Mouse (Mus musculus) embryonic facial prominence, embryonic 12.5 days (tissue): ENCODE data around the gene Cabp5. TPM values are rescaled to one million over a fixed set of nuclear protein-coding genes. Genes with fewer than 3 reads are reported as not detected.
"Not testable (repeated sequence)": the region's sequence is repeated elsewhere in the genome, so short reads cannot be mapped to it uniquely, and the experiment has no call there.

Experiments
- ATAC-seq: fragments of 200-750 bp; cut with Nextera tagmentation; 2 replicates; pipeline ENCODE4 v1.8.0; 2017; ENCODE audit not compliant: insufficient number of reproducible peaks, insufficient read depth, low FRiP score, low TSS enrichment
- H3K27ac ChIP-seq: fragments of 300-500 bp; sonication (generic); 2 replicates; pipeline ENCODE4 v1.5.1; 2016; ENCODE audit warnings: mild to moderate bottlenecking
- H3K27me3 ChIP-seq: fragments of 300-500 bp; sonication (generic); 2 replicates; pipeline ENCODE4 v1.6.1; 2016; ENCODE audit warnings: mild to moderate bottlenecking, moderate library complexity
- H3K36me3 ChIP-seq: fragments of 300-500 bp; sonication (generic); 2 replicates; pipeline ENCODE4 v1.6.1; 2016; ENCODE audit warnings: mild to moderate bottlenecking
- H3K4me1 ChIP-seq: fragments of 300-500 bp; sonication (generic); 2 replicates; pipeline ENCODE4 v1.6.1; 2016
- H3K4me2 ChIP-seq: fragments of 300-500 bp; sonication (generic); replicated peaks from 2 replicates; pipeline ENCODE4 v1.6.1; 2016; ENCODE audit warnings: mild to moderate bottlenecking, moderate library complexity
- H3K4me3 ChIP-seq: fragments of 300-500 bp; sonication (generic); 2 replicates; pipeline ENCODE4 v1.5.1; 2016; ENCODE audit warnings: mild to moderate bottlenecking
- H3K9ac ChIP-seq: fragments of 300-500 bp; sonication (generic); 2 replicates; pipeline ENCODE4 v1.6.1; 2016; ENCODE audit warnings: mild to moderate bottlenecking, moderate library complexity
- H3K9me3 ChIP-seq: fragments of 300-500 bp; sonication (generic); 2 replicates; pipeline ENCODE4 v1.6.1; 2016; ENCODE audit warnings: mild to moderate bottlenecking, moderate library complexity
- WGBS: fragments of 180-500 bp; shearing (Covaris S2); methylation state at CpG from one replicate; pipeline ENCODE4 v1.1.7; 2016; 5-methylcytosine and 5-hydroxymethylcytosine counted together
- polyA plus RNA-seq: library from polyadenylated mRNA; unstranded; fragments of >200 nt; fragmentation: Nextera tagmentation; extraction: Ambion mirVana; gene quantifications from 2 replicates; pipeline ENCODE4 v1.2.1, GENCODE M21; 2016

The Cabp5 gene
- polyA plus RNA-seq: not detected in 2 replicates

GRCm38 (mm10) chr7:13397832-13398231 lies at the start of gene Cabp5:
Cabp5 (plus strand) TSS chr7:13398132.
- WGBS: 81% methylated on average over 1 of the region's 1 CpGs
- ATAC-seq: no peak
- no peak within 1 kb of the TSS for H3K27ac ChIP-seq
- no peaks in the 10 kb centered on the region for H3K9me3 ChIP-seq
- no peaks in the 10 kb centered on the region for H3K36me3 ChIP-seq
- no peak within 1 kb of the TSS for H3K4me3 ChIP-seq
- H3K9ac ChIP-seq: no peak within 1 kb of the TSS
- H3K4me2 ChIP-seq: no peak within 1 kb of the TSS
- H3K4me1 ChIP-seq: no peaks in the 10 kb centered on the region
- no peaks in the 10 kb centered on the region for H3K27me3 ChIP-seq

GRCm38 (mm10) chr7:13355943-13356342 lies 42.0 kb upstream of the Cabp5 start:
- ATAC-seq: no peak
- H3K9ac ChIP-seq: no peak overlapping the region
- no peak overlapping the region for H3K27ac ChIP-seq
- no peaks in the 10 kb centered on the region for H3K9me3 ChIP-seq
- H3K4me2 ChIP-seq: no peak overlapping the region
- H3K27me3 ChIP-seq: no peaks in the 10 kb centered on the region
- peaks cover 22% of the 10 kb centered on the region for H3K36me3 ChIP-seq
- H3K4me1 ChIP-seq: no peaks in the 10 kb centered on the region
- no peak overlapping the region for H3K4me3 ChIP-seq

DNA sequence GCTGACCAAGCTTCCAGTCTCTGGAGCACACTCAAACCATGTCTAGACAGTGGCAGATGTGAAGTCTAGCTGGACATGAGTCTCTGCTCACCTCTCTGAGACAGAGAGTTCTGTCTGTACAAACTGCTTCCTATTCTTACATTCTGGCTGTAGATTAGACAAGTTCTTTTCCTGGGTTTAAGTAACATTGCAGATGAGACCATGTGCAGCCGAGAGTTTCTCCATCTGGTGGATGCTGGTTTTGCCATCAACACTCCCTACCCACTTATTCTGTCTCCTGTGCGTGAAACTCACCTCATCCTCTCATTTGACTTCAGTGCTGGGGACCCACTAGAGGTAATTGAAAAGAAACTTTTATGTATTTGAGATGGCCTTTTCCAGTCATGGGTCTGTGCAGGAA lies 17.3 kb upstream of the Cabp5 start:
- Histone ChIP-seq H3K4me1 (no peaks in the 10 kb centered on the region), H3K4me3 (no peak overlapping the region), H3K27me3 (no peaks in the 10 kb centered on the region), H3K9ac (no peak overlapping the region), H3K36me3 (no peaks in the 10 kb centered on the region), H3K4me2 (no peak overlapping the region), H3K9me3 (no peaks in the 10 kb centered on the region), H3K27ac (no peak overlapping the region)
- 77% methylated on average over 2 of the region's 2 CpGs for WGBS
- ATAC-seq: no peak

GRCm38 (mm10) chr7:13450541-13450940 lies 52.6 kb downstream of the Cabp5 start, which contains the start of gene Bsph1:
Bsph1 (plus strand) TSS chr7:13450841.
- WGBS: 50% methylated on average over 1 of the region's 1 CpGs
- not testable (repeated sequence) for H3K4me3 ChIP-seq, H3K36me3 ChIP-seq, ATAC-seq, H3K27ac ChIP-seq, H3K4me2 ChIP-seq, H3K4me1 ChIP-seq, H3K27me3 ChIP-seq, H3K9ac ChIP-seq, H3K9me3 ChIP-seq

Other genes with a start within 250 kb of the Cabp5 start
- gene Vmn1r88, start 238.6 kb upstream of the Cabp5 start, polyA plus RNA-seq: 0.03 TPM in 1 of 2 replicates, not detected in the other
- not detected in 2 replicates for gene Vmn1r89, start 185.1 kb upstream of the Cabp5 start, polyA plus RNA-seq
- 117 and 120 TPM in 2 replicates for gene Lig1, start 120.8 kb upstream of the Cabp5 start, polyA plus RNA-seq
- gene Zswim9, start 119.4 kb upstream of the Cabp5 start, polyA plus RNA-seq: 14.2 and 15.8 TPM in 2 replicates
- 1.0 and 1.3 TPM in 2 replicates for gene Pla2g4c, start 73.5 kb upstream of the Cabp5 start, polyA plus RNA-seq
- gene Bsph1, start 52.7 kb downstream of the Cabp5 start, polyA plus RNA-seq: not detected in 2 replicates
- gene Bsph2, start 172.9 kb downstream of the Cabp5 start, polyA plus RNA-seq: not detected in 2 replicates
- gene Sult2a5, start 225.8 kb downstream of the Cabp5 start, polyA plus RNA-seq: not detected in 2 replicates